Mouse (Mus musculus) thymus, postnatal 10 days (tissue): Measurements from ENCODE around the gene Snrpa1.

Experiments used
- DNase-seq, 2 experiments: peaks; one replicate each; pipeline ENCODE4 v3.0.0; 2021; ENCODE audit warnings: low spot score in 2 of 2

The Snrpa1 gene

DNA sequence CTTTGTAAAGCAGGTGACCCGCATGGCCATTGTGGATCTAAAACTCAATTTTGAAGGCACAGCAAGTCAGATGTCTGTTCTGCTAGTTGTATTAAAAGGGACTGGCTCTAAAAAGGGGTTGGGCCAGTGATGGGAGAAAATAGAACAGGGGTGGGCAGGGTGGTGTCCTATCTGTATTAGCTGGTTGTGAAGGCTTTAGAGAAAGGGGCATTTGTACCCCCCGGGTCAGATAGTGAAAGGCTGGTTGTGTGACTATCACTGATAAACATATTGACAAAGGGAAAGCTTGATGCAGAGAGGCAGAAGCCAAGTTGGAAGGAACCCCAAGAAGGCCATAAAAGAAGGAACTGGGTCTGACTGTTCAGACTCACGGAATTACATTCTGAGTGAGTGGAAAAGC is 54.8 kb downstream of the Snrpa1 start:
- DNase-seq, result no peak

DNA sequence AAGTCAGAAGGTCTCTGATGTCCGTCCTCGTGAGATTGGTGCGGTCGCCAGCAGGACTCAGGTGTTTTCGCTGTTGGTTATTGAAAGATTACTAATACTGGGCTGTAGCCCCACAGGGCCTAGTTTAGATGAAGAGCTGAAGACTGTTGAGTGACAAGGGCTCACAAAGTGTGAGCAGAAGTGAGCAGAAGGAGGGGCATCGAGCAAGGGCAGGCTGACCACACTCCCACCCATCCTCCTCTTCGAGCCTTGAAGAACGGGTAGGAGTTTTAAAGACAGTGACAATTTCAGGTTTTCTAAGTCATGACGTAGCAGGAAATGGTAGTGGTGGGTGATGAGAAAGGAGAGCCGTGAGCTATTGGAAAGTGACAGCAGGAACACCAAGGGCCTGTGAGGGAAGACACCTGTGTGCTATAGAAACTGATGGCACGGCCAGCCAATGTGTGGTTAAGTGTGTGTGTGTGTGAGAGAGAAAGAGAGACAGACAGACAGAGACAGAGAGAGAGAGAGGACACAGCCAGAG is 57.1 kb downstream of the Snrpa1 start:
- no peak for DNase-seq

DNA sequence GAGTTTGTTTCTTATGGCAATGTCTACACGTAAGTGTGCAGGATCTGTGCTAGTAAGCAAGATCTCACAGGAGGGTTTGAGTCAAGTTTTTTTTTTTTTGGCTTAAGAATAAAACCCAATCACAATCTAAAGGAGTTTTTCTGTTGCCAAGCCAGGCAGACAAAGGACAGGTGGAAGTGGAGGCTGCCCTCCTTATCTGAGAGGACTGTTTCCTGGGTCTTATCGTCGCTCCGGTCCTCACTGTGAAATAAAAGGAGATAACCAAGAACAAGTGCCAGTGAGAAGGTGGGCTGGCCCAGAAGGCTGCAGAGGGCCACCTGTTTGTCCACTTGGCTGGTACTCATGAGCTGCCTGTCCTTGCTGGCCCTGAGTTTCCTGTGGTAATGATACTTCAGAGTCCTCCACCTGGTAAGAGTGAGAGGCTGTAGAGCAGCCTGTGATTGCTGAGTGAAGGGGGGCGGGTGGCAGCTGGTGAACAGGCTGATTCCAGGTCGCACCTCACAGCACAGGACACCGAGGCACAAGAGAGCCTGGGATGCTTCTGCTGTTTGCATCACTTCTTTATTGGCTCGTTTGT is 58.2 kb downstream of the Snrpa1 start:
- no peak for DNase-seq

DNA sequence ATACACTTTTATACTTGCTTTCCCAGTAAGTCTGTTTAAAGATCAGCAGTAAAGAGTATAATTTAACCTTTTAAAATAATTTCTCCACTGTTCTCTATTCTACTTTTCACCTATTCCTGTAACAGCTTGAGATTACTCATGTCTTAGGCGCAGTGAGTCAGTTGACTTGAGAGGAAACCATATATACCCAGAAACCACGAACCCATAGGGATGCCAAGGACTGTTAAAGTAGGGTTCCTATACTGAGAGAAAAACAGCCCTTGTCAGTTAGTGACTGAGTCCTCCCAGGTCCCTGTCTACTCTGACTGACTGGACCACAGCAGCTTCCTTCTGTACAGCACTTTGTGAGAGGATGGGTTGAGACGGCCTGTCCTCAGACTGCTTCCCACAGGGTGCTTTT is 59.2 kb downstream of the Snrpa1 start:
- DNase-seq, result no peak

DNA sequence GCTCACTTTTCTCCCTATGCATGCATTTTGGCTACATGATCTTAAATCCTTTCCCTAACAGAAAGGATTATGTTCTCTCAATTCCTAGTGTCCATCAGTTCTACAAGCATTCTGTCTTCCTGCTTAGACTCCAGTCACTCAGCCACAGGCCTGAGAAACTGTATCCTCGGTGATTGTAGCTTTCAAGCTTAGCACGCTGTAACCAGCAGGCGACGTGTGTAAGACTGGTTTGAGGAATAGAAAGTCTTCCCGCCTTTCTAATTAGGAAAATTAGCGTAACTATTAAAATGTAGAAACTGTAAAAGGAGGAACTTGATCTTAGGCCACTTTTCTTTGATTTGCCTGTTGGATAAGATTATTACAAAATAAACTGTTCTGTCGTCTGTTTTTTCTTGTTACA is 60.0 kb downstream of the Snrpa1 start:
- DNase-seq, result no peak

DNA sequence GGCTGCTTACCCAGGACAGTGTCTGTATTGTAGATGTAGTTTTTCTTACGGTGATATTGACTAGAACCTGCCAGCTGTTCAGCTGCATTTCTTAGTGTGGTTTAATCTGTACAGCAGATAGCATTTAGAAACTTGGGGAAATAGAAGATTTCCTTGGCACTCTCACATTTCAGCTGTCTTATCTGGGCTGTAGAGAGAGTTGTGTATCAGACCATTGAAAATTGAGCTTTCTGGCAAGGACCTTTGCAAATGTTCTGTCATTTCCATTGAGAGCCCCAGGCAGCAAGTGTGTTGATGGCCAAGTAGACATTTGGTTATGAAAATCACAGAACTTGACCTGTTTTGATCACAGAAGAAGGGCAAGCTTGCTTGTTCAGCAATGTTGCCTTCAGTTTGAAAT is 61.3 kb downstream of the Snrpa1 start:
- DNase-seq, result no peak

DNA sequence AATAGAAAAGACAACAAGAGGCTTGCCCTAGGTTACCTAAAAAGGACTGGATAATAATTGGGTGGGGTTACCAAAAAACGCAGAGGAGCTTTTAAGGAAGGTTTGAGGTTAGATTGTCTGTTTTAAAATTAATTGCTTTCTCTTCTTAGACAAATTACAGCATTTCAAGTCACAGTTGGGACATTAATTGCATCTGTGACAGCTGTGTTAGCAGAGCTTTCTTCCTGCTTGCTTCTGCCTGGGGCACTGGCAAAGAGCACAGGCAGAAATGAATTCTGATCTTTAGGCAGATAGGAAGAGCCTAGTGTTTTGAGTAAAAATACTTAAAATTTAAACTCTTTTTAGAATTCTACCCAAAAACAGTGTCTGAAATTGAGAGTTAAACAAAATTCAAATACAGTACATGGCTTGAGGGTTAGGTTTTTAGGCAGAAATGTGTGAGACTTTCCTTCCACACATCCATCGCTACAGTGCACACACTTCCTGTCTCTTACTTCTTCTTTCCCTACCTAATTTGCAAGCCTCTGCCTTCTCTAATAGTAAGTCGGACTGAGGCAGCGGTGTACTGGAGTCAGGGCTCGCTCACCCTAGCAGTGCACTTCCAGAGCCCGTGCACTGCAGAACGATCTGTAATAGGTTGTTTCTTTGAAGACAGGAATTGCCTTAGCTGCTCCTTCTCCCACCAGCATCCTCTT is 62.0 kb downstream of the Snrpa1 start:
- no peak for DNase-seq
